Mouse (Mus musculus) thymus, adult 2 months (tissue): ENCODE data around the gene Ankle1. TPM values are rescaled to one million over a fixed set of nuclear protein-coding genes. Genes with fewer than 3 reads are reported as not detected.
A peak's percentile ranks its signal among the peaks of the same experiment; 100 is the strongest.

Experiments used
- DNase-seq: peaks from one replicate; pipeline ENCODE4 v3.0.0; 2021
- H3K27ac ChIP-seq: fragments of 200-500 bp; 2 replicates; pipeline ENCODE4 v1.5.1; 2012; ENCODE audit warnings: low read length, control low read depth; ENCODE audit not compliant: control insufficient read depth, insufficient read depth
- H3K27me3 ChIP-seq: fragments of 200-500 bp; 2 replicates; pipeline ENCODE4 v1.6.1; 2012; ENCODE audit warnings: mild to moderate bottlenecking, low read length, moderate library complexity, mixed read lengths; ENCODE audit not compliant: control insufficient read depth, insufficient read depth
- H3K36me3 ChIP-seq: fragments of 200-500 bp; 2 replicates; pipeline ENCODE4 v1.6.1; 2012; ENCODE audit warnings: mild to moderate bottlenecking, low read length, moderate library complexity; ENCODE audit not compliant: control insufficient read depth, insufficient read depth
- H3K4me1 ChIP-seq: fragments of 200-500 bp; replicated peaks from 2 replicates; pipeline ENCODE4 v1.6.1; 2012; ENCODE audit warnings: low read length; ENCODE audit not compliant: control insufficient read depth, insufficient read depth
- H3K4me3 ChIP-seq: fragments of 200-500 bp; 2 replicates; pipeline ENCODE4 v1.5.1; 2012; ENCODE audit warnings: mild to moderate bottlenecking, low read length, control low read depth, moderate library complexity; ENCODE audit not compliant: control insufficient read depth, insufficient read depth
- CTCF ChIP-seq: fragments of 200-500 bp; IDR thresholded peaks from 2 replicates; pipeline ENCODE4 v1.5.1; 2012; ENCODE audit warnings: mild to moderate bottlenecking, control low read depth, low read length, moderate library complexity, borderline replicate concordance; ENCODE audit not compliant: control insufficient read depth, poor library complexity, insufficient read depth; ENCODE audit errors: extremely low read depth
- POLR2A ChIP-seq: fragments of 200-500 bp; IDR thresholded peaks from 2 replicates; pipeline ENCODE4 v1.6.1; 2012; ENCODE audit warnings: mild to moderate bottlenecking, low read length, control low read depth, moderate library complexity; ENCODE audit not compliant: control insufficient read depth, poor library complexity, insufficient read depth; ENCODE audit errors: extremely low read depth
- WGBS: fragments of 180-500 bp; shearing (Covaris S2); methylation state at CpG from one replicate; pipeline ENCODE4 v1.1.7; 2018; 5-methylcytosine and 5-hydroxymethylcytosine counted together
- polyA plus RNA-seq: library from polyadenylated mRNA; depleted of rRNA; stranded (reverse); fragments of >200 nt; gene quantifications from 2 replicates; pipeline ENCODE4 v1.2.3, GENCODE M21; 2012

The Ankle1 gene
- polyA plus RNA-seq, 1 experiment, result 60.0 TPM

DNA sequence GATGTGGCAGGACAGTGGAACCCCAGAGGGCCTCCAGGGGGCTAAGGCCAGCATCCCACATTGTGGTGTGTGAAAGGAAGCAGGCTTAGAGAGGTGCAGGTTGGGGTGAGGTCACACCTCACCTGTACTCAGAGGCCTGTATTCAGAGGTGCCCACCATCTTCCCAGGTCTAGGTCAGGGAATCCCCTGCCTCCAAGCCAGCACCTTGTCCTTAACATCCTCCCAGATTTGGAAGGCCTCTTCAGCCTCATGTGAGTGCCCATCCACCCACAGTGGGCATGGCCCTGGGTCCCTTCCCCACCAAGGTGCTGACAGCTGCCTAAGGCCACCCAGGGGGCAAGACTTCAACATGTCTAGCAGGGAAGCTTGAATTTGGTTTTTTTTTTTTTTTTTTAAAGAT, 4.4 kb upstream of the Ankle1 start:
- no peak for DNase-seq
- H3K27ac ChIP-seq, result no peak overlapping the region
- H3K4me3 ChIP-seq, result no peak overlapping the region
- TF ChIP-seq POLR2A (no peak), CTCF (no peak)
- H3K27me3 ChIP-seq, result no peaks in the 10 kb centered on the region
- H3K4me1 ChIP-seq, result peaks cover 18% of the 10 kb centered on the region
- peaks cover 8% of the 10 kb centered on the region; the same call in 1 of the 2 replicates for H3K36me3 ChIP-seq

DNA sequence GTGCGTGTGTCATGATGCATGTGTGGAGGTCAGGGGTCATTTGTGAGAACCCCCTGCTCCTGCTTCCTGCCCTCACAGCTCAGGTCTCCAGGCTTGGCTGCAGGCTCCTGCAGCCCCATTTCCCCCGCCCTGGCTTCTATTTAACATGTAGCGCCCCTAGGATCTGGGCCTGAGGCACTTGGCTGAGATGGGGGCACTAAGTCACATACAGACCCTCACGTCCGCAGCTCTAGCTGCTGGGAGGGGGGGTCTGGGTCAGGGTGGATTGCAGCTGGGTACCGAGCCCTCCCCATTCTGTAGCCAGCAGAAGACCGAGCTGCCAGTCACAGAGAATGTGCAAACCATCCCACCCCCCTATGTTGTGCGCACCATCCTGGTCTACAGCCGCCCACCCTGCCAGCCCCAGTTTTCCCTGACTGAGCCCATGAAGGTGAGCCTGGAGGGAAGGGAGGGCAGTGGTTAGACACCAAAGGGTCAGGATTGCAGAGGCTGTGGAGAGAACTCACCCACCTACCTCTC, 3.3 kb upstream of the Ankle1 start:
- peaks cover 8% of the 10 kb centered on the region; the same call in 1 of the 2 replicates for H3K36me3 ChIP-seq
- H3K4me1 ChIP-seq, result peaks cover 19% of the 10 kb centered on the region
- WGBS, result 97% methylated on average over 9 of the region's 9 CpGs

DNA sequence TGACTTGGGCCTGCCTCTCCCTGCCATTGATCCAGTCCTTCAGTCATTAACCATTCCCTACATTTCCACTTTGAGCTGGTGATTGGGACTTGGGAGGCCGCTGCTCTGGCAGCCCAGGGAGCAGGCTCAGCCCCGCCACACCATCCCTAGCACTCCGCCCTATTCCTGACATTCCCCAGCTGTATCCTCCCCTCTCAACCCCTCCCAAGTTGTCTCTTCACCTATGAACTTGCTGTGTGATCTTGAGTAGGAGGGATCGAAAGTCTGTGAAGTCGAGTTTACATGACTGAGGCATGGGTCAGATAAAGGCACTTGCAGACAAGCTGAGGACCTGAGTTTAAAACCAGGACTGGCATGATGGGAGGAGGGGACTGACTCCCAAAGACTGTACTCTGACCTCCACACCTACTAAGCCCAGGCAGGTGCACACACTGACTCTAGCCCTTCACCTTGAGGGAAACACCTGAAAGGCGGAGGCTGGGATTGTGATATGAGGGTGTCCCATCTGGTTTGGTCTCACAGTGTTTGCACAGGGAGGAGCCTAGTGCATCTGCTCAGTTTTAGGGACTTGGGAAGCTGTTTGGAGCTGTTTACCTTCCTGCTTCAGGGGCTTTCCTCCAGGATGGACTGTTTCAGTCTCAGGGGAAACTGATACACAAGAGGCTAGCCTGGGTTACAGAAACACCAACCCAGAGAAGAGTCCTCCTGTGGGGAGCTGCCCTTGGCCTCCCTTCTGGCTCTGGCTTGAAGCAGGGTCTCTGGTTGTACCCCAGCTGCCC, 2.5 kb upstream of the Ankle1 start:
- Histone ChIP-seq H3K4me3 (no peak overlapping the region), H3K4me1 (peaks cover 15% of the 10 kb centered on the region), H3K27me3 (no peaks in the 10 kb centered on the region), H3K27ac (no peak overlapping the region), H3K36me3 (peaks cover 6% of the 10 kb centered on the region; the same call in 1 of the 2 replicates)
- DNase-seq, result no peak
- 93% methylated on average over 6 of the region's 6 CpGs for WGBS
- TF ChIP-seq POLR2A (no peak), CTCF (no peak)

More for the DNA sequence above, 3.3 kb upstream of the Ankle1 start:
- Histone ChIP-seq H3K27ac (no peak overlapping the region), H3K4me3 (no peak overlapping the region), H3K27me3 (no peaks in the 10 kb centered on the region)
- TF ChIP-seq CTCF, result no peak
- no peak for TF ChIP-seq POLR2A
- no peak for DNase-seq

DNA sequence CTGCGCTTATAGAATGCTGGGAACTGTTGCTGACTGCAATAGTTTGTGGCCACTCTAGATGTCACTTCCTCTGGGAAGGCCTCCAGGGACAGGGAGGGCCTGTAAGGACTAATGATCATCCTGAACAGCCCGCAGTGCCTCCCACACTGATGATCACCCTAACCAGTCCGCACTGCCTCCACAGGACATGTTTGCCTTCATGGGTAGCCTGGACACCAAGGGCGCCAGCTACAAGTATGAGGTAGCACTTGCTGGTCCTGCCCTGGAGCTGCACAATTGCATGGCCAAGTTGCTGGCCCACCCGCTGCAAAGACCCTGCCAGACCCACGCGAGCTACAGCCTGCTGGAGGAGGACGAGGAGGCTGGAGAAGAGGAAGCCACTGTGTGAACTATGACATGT, 1.8 kb upstream of the Ankle1 start:
- no peak overlapping the region for H3K4me3 ChIP-seq
- H3K4me1 ChIP-seq, result peaks cover 15% of the 10 kb centered on the region
- WGBS, result 94% methylated on average over 8 of the region's 8 CpGs
- no peak for DNase-seq
- H3K27me3 ChIP-seq, result no peaks in the 10 kb centered on the region
- no peak overlapping the region for H3K27ac ChIP-seq
- no peak for TF ChIP-seq CTCF
- no peak for TF ChIP-seq POLR2A
- no peaks in the 10 kb centered on the region; the same call in 1 of the 2 replicates for H3K36me3 ChIP-seq

DNA sequence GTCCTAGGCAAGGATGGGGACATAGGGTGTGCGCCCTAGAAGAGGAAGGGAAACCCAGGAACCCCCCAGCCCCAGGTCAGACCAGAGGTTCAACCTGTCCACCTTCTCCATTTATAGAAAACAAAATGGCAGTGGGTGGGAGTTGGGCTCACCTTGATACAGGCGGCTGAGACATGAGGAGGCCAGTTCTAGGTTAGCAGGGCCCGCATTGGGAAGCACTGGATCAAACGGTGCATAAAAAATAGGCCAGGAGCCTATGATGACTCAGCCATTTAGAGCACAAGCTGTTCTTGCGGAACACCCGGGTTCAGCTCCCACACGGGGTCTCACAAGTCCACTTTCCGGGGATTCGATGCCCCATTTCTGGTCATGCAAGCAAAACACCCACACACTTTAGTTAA, 859 bp upstream of the Ankle1 start:
- no peak overlapping the region for H3K4me3 ChIP-seq
- H3K27ac ChIP-seq, result no peak overlapping the region
- peaks cover 15% of the 10 kb centered on the region for H3K4me1 ChIP-seq
- H3K27me3 ChIP-seq, result no peaks in the 10 kb centered on the region
- H3K36me3 ChIP-seq, result peaks cover 5% of the 10 kb centered on the region; the same call in 1 of the 2 replicates
- WGBS, result 78% methylated on average over 9 of the region's 9 CpGs
- no peak for DNase-seq
- TF ChIP-seq CTCF (no peak), POLR2A (no peak)

DNA sequence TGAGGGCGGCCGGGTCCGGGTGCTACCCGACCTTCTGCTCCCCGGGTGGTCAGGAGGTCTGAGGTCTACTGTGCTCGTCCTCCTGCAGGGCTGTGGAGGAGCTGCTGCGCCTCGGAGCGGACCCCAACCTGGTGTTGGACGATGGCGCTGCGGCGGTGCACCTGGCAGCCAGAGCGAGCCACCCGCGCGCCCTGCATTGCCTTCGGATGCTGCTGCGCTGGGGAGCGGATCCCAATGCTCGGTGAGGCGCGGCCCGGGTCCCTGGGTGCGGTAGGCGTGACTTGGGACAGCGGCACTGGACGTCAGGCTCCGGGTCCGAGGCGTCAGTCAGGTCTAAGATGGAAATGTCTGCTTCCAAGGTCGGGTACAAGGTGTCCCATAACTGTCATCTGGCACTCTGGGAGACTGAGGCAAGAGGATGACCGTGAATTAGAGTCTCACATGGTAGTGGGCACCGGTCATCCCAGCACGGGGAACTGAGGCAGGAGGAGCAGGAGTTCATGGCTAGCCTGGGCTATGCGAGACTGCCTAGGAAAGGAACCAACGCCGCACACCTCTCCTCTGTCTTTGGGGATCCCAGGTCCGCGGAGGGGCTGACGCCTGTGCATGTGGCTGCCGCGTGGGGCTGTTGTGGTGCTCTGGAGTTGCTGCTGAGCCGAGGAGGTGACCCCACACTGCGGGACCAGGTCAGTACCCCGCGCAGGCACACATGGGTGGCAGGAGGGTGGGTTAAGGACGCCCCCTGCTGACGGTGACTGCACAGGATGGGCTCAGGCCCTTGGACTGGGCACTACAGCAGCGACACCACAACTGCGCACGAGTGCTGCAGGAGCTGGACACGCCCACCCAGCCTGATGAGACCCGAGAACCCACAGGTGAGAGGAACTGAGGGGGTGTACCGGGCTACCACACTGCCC, 547 bp downstream of the Ankle1 start:
- Histone ChIP-seq H3K27me3 (no peaks in the 10 kb centered on the region), H3K27ac (no peak overlapping the region), H3K36me3 (peaks cover 5% of the 10 kb centered on the region; the same call in 1 of the 2 replicates), H3K4me3 (peak overlapping the region; percentile 51), H3K4me1 (peaks cover 17% of the 10 kb centered on the region)
- TF ChIP-seq CTCF, result peak; percentile 65; the same call in 1 of the 2 replicates
- TF ChIP-seq POLR2A, result no peak
- WGBS, result under 1% methylated on average over 55 of the region's 55 CpGs
- DNase-seq, result peak; percentile 64
